Mouse (Mus musculus) C3H10T1/2 (cell line): Measurements from ENCODE around the gene Cplx2. TPM values are rescaled to one million over a fixed set of nuclear protein-coding genes. Genes with fewer than 3 reads are reported as not detected.

Source experiments
- polyA plus RNA-seq, 2 experiments: library from polyadenylated mRNA; unstranded; fragments of >200 nt; fragmentation: generic; extraction: Trizol; gene quantifications; one replicate each; pipeline ENCODE4 v1.2.1; 2012; ENCODE audit warnings: missing spikeins in 2 of 2

Cplx2 gene
- polyA plus RNA-seq, result 10 to 100 TPM in 1 of 2 experiments, 1 to 10 TPM in 1; 2.3 to 11.6 TPM

GRCm38 (mm10) chr13:54371049-54371386 lies at the start of gene Cplx2:
Cplx2 (plus strand) TSS chr13:54371349.

Other genes with a start within 250 kb of the Cplx2 start
- gene Hrh2, start 179.2 kb upstream of the Cplx2 start, polyA plus RNA-seq, result not detected
- gene Thoc3, start 97.5 kb downstream of the Cplx2 start, polyA plus RNA-seq, result 10 to 100 TPM; 32.4 to 45.6 TPM
- 1 to 10 TPM in 1 of 2 experiments, under 1 TPM in 1; 0.83 to 6.6 TPM for gene Simc1, start 132.4 kb downstream of the Cplx2 start, polyA plus RNA-seq
- 10 to 100 TPM; 20.0 to 49.7 TPM for gene 4833439L19Rik, start 194.1 kb downstream of the Cplx2 start, polyA plus RNA-seq
- gene Arl10, start 203.7 kb downstream of the Cplx2 start, polyA plus RNA-seq, result 10 to 100 TPM in 1 of 2 experiments, 1 to 10 TPM in 1; 3.8 to 13.9 TPM
- 10 to 100 TPM; 34.3 to 60.0 TPM for gene Nop16, start 218.7 kb downstream of the Cplx2 start, polyA plus RNA-seq
- gene Higd2a, start 218.9 kb downstream of the Cplx2 start, polyA plus RNA-seq, result 100 to 1,000 TPM; 236 to 309 TPM
- 100 to 1,000 TPM in 1 of 2 experiments, 10 to 100 TPM in 1; 71.5 to 127 TPM for gene Cltb, start 240.0 kb downstream of the Cplx2 start, polyA plus RNA-seq